Mouse (Mus musculus) ZHBTc4 (cell line): ENCODE measurements around the gene Cabp1.
"Not testable (repeated sequence)": the region's sequence is repeated elsewhere in the genome, so short reads cannot be mapped to it uniquely, and the experiment has no call there.

Source experiments
- DNase-seq: peaks from one replicate; pipeline ENCODE4 v3.0.0-alpha.2; 2011; ENCODE audit warnings: low read depth, low spot score

Gene Cabp1

DNA sequence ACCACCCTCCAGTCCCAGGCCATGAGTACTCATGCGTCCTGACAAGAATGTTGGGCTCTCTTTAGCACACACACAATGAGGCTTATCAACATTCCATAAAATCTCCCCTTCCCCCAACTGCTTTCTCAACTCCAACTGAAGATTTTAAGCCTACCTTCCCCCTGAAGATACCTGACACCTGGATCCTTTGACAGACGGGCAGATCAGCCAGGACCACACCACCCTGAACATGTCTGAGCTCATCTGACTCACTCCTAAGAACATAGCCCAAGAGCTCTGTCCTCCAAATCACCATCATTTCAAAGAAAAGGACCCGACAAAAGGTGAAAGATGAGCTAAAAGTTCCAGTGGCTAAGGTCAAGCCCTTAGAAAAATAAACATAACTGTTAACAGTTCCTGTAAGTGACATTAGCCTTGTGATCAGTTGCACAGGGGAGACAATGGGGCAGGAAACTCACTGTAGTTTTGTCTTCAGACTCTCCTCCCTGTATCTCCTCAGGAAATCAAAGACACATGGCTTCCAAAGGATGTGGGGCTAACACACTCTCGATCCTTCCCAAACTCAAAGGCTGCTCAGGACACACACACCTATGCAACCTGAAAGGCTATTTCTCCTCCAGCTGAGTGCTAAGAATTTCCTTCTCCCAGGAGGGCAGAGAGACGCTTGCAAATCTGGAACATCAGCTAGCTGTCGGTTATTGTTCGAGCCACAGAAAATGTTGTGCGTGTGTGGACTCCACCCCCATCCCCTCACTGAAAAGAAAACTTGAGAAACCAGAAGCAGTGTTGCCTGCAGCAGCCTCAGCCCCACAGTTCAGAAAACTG is 41.8 kb downstream of the Cabp1 start:
- DNase-seq: peak; percentile 73

DNA sequence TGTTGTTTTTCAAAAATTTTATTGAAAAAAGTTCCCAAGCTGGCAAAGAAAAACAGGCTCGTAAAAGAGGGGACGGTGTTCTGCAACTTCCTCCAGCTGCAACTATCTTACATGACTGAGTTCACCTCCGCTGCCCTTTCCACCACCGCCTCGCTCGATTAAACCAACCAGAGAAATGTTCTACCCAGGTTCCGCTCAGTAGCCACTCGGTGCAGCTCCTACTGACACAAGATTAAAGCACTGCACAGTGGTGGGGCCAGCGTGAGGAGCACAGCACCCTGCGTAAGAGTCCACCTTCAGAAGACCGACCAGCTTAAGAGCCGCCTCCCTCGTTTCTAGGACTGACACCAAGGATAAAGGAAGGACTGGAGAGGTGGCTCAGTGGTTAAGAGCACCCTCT is 42.7 kb downstream of the Cabp1 start:
- DNase-seq: no peak

DNA sequence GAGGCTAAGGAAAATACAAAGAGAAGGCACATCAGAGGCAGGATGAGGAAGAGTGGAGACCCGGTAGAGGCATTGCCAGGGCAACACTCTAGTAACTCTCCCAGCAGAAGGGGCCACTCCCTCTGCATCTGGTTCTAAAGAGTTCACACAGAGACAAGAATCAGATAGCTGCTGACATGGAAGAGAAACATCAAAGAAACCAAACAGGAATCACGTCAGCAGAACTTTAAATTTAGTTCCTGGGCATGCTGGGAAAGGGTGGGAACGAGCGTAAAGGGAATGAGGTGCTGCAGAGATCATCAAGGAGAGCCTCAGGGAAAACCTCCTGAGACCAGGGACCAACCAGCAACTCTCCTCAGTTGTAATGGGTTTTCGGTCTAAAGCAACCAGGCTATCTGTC is 43.2 kb downstream of the Cabp1 start:
- DNase-seq: peak; percentile 57

DNA sequence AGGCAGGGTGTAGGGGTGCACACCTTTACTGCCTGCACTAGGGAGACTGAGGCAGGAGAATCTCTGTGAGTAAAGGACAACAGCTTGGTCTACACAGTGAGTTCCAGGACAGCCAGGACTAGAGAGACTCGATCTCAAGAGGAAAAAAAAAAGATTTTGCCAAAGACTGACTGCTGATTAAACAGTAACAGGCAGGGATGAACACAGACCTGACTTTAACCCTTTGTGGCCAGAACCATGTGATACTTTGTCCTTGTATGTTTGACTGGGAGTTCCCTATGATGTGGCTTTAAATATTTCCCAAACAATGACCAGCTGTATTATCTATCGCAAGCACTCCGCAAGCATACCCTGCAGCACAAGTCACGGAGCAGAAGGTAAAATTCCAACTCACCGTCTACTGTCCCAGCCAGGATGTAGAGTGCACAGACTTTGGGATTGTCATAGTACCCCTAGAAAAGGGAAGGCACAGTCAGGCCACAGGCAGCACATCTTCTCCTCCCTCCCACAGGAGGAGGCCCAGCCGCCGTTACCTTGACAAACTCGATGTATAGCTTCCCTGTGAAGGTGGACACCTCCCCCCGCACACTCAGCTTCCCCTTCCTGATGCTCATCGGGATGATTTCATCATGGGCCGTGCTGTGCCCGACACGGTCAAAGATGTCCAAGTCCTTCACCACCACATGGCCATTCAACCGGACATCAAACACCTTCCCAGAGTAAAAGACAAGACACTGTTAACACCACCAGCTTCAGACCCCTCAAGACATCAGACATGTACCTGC is 44.3 kb downstream of the Cabp1 start:
- DNase-seq: no peak

DNA sequence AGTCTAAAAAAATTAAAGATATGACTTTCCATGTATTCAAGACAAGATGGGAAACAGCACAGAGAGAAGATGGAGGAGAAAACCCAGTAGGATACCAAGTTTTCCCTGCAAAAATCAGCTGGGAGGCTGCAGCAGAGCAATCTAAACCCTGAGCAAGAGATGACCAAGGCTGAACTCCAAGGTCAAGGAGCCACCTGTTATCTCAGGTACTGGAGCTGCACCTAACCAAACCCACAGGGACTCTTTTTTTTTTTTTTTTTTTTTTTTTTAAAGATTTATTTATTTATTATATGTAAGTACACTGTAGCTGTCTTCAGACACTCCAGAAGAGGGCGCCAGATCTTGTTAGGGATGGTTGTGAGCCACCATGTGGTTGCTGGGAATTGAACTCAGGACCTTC is 45.3 kb downstream of the Cabp1 start:
- DNase-seq: not testable (repeated sequence)

DNA sequence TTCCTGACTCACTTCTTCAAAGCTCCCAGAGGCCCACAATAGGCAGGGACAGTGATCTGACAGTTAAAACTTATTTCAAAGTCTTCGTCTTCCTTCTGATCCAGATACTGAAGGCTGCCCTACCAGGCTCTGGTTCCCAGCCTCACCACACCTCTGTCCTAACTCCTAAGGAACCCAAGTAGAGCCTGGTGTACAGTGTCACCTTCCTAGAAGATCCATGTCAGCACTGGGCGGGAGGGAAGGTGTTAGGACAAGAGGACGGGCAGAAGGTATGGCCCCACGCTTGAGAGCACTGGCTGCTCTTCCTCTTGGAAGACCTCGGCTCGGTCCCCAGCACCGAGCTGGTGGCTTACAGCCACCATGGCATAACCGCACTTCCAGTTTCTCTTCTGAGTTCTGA is 45.8 kb downstream of the Cabp1 start:
- no peak for DNase-seq

DNA sequence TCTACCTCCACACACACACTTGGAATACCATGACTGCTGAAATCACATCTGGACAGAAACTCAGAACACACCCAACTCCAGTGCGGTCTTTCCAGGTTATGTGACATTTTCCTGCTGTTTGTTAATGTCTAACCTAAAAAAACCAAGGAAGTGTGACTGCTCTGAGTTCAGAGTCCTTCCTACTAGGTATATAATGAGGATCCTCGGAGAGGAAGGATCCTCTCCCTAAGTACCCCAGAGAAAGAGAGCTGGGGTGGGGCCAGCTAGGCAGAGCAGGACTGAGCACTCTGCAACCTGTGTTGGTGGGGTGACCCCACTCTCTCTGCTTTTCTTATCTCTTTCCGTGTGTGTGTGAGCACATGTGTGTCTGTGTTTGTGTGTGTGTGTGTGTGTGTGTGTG is 46.8 kb downstream of the Cabp1 start:
- no peak for DNase-seq

DNA sequence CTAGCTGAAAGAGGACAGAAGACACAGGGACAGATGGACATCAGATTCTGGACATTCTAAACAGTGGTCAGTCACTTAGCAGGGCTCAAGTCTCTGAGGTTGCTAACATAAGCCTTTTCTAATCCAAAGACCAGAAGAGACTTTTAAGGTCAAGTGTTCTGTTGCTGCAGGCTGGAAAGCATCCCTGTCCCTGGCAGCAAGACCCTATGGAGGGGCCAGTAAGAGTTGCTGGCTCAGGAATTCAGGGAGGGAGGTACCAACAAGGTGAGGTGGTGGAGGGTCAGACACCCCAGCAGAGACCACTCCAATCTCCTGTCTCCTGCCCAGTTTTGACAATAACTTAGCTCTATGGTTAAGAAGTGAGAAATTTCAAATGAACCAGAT is 47.4 kb downstream of the Cabp1 start:
- DNase-seq: no peak

DNA sequence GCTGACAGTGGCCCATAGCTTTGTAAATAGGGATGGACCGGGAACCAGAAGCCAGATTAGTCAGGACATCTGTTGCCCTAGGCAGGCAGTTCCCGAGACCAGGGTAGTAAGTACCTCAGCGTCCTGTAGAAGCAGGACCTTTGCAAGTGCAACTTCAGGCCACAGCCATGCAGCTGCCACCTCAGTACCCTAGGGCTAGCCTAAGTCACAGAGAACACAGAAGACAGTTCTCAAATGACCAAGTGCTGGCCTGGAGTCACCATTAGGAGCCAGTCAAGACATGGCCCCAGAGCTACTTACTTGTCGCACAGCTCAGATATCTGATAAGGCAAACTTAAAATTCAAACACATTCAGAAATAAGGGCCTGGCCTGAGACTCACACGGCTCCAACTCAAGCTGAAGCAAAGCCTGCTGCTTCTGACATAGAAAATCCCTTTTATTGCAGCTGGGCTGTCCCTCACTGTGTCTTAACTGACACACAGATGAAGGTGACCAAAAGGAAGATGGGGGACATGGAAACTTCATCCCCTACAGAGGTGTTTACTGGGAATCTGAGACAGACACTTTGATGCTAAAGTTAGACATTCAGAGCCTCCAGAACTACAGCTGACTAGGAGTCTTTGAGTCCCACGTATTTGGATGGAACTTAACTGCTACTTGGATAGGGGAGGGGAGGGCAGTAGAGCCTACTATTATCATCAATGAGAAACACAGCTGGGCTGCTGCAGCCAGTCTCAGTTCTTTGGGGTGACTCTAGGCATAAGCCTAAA is 48.0 kb downstream of the Cabp1 start:
- no peak for DNase-seq

DNA sequence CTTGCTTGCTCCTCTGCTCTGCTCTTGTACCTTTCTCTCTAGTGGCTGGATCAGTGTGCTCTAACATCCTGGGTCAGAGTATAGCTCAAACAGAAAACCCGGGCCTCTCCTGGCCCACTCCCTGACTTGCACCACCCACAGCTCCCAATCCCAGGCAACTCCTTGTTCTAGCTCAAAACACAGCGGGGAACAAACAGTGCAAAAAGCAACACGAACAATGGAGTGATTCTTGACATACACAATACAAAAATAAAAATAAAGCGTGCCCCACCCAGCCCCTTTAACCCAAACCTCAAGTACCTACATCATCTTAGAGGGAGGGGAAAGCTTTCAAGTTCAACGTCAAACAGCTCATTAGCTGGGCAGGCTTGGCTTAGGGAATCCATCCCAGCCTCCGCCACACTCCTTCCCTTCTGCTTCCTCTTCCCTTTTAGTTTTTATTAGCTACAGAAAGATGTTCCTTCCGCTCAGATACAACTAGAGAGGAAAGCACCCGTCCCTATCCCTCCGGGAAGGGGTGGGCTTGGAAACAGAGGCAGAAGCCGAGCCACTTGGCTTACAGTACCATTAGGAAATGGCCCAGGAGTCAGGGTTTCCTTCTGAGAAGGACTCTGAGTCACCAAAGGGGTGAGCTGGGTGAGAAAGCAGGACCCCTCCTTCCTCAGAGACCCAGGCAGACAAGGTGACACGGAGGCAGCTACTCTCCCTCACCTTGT is 48.8 kb downstream of the Cabp1 start:
- peak; percentile 94 for DNase-seq

DNA sequence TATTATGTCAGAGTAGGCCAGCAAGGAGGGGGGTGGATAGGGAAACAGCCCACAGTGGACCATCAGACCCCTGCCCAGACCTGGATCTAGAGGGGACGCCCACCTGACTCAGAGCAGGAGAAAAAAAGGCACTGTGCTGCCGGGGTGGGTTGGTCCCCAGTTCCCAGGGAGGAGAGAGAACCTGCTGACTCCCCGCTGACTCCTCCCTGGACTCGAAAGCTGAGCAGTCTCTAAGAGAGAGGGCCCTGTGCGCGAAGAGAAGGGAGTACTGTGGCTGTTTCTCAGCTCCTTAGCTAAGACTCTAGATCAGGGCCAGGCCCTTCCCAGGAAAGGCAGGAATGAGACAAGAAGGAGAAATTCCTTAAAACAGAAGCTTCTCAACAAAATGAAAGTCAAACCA is 49.7 kb downstream of the Cabp1 start:
- DNase-seq: peak; percentile 63

DNA sequence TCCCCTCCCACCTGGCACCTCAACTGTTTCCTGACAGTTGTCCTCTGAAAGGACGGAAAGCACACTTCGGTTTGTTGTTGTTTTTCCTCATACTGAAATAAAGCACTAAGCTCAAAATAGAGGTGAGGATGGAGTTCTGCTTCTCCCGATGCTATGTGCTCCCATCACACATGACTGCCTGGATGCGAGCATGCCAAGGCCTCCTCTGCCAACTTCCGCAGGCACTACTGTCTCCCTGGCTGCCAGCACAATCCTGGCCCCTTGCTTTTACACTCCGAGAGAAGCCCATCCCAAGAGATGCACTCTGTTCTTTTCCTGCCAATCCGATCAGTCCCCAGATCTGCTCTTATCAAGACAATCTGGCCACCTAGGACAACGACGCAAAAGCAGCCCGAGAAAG is 50.6 kb downstream of the Cabp1 start:
- no peak for DNase-seq

DNA sequence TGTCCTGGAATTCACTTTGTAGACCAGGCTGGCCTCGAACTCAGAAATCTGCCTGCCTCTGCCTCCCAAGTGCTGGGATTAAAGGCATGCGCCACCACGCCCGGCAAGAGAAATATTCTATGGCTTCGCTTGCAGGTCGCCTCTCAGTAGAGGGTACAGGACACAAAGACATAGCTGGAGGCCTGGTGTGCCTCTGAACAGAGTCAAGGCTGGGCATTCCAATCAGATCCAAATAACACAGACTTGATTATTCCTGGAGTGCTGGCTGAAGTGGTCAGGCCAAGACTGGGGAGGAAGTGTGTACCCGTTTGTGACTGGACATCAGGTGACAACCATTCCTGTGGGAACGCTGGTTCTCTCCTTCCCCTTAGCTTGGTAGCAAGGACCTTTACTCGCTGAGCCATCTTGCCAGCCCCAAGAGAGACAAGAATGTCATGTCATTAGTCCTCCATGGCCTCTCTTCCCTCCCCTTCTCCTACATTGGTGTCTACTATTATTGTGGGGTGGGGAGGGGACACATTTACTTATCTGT is 51.9 kb downstream of the Cabp1 start:
- peak; percentile 67 for DNase-seq

DNA sequence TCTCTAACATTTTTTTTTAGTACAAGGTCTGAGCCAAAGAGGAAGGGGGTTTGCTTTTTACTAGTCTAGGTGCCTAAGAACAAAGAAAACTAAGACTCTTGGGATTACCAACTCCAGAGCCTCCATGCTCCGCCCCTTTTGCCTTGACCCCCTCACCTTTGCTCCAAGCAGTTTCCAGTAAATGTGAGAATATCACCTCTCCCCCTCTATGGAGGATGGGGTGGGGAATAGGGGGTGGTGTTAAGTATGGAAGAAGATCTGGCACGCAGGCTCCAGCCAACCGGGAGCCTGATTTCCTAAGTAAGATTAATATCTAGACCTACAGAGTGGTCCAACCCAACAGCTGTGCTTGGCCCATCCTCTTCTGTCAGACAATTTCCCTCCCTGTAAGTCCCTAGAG is 53.5 kb downstream of the Cabp1 start:
- peak; percentile 76 for DNase-seq

DNA sequence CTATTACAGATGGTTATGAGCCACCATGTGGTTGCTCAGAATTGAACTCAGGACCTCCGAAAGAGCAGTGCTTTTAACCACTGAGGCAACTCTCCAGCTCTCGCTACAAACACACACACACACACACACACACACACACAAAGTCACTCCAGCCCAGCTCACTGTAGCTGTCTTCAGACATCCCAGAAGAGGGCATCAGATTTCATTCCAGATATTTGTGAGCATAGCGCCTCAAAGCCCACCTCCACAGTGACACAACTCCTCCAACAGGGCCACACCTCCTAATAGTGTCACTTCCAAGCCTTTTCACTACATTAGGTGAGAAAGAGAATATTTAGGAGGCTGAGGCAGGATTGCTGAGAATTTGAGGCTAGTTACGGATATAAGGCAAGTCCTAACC is 55.1 kb downstream of the Cabp1 start:
- no peak for DNase-seq

DNA sequence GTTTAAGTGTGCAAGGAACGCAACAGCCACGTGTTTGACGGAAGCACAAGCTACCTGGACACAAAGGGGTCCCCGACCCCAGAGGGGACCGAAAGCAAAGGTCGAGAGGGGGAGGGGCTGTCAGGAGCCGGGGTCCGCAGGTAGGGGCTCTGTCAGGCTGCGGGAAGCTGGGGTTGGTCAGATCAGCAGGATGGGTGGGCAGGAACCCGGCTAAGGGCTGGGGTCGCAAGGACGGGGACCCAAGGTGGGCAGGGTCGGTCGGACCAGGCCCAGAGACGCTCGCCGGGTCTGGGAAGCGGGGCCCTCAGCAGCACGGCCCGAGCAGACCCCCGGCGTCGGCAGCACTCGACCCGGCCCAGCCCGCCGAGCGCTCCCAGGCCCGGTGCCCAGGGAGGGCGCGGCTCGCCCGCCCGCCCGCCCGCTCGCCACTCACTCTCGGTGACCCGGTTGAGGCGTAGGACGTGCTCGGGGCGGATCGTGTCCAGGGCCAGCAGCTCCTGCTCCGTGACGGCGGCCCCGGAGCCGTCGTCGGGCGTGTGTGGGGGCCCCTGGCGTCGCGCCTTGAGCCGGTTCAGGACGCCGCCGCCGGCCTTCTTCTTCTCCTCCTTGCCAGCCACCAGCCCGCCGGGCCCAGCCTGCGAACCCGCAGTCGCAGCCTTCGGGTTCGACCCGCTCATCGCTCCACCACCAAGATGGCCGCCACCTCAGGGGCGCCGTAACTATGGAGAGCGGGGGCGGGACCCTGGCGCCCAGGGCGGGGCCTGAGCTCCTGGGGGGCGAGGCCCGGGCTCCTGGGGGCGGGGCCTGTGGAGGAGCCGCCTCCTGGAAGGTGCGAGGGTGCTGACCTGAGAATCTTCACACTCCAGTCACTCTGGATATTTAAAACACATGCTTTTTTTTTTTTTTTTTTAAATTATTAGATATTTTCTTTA is 59.7 kb downstream of the Cabp1 start, which contains the start of gene Unc119b:
TSS of gene Unc119b (minus strand) at position 742 of the 932 bp plus-strand sequence.
- DNase-seq: peak; percentile 95

DNA sequence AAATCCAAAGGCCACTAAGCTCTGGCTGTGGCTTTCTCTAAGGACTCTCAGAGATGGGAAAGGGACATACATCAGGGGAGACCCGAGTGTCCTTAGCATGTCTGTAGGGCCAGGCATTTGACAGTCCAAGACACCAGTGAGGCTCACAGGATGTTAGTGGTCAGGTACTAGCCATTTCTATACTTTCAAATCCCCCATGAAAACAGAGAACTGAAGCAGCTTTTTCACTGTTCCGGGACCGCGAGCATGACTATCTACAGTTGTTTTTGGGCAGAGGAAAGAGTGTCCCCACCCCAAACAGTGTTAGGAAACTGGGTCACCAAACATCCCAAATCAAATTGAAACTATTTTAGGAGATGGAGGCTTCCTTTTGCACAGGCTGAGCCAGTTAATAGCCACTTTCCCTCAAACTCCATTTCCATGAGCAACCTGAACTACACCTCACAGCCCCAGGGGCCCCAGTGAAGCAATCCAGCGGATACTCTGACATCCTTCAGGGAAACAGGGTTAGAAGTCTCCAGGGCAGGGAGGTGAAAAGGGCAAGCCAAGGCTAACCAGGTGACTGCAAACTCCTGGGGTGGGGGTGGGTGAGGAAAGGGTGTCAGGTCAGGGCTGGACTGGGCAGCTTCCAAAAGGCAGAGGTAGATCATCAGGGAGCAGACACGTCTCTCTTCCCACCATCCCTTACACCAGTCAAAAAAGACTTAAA is 60.7 kb downstream of the Cabp1 start:
- DNase-seq: no peak

DNA sequence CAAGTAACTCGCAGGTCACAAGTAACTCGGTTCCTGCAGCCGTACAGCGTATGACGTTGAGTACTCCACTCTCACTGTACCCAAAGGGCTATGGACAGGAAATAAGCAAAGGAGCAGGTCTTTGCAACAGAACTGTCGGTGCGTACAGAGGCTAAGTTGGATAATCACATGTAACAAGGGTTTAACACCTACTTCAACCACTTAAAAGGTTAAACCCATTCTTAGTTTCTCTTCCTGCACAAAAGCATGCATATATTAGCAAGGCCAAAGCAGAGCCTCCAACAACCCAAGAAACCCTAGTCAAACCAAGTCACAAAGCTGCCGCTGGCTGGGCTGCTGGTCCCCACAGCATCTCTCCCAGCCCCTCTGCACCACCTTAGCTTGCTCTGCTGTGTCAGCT is 61.7 kb downstream of the Cabp1 start:
- DNase-seq: no peak

DNA sequence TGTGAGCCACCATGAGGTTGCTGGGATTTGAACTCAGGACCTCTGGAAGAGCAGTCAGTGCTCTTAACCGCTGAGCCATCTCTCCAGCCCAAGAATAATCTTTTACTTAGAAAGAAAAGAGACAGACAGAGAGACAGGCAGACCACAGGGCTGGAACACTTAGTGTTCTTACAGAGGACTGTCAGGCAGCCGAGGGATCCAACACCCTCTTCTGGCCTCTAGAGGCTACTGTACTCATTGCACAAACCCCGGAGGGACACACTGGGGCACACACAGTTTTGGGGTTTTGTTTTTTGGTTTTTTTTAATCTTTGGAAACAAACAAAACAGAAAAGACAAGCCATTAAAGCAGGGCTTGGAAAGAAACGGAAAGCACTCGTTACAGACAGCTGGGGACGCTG is 64.9 kb downstream of the Cabp1 start:
- DNase-seq: no peak
